Mouse (Mus musculus) retina, postnatal 1 day (tissue): Measurements from ENCODE around the gene Tcirg1.

Source experiments
- DNase-seq: peaks from one replicate; pipeline ENCODE4 v3.0.0-alpha.2; 2012

The Tcirg1 gene

DNA sequence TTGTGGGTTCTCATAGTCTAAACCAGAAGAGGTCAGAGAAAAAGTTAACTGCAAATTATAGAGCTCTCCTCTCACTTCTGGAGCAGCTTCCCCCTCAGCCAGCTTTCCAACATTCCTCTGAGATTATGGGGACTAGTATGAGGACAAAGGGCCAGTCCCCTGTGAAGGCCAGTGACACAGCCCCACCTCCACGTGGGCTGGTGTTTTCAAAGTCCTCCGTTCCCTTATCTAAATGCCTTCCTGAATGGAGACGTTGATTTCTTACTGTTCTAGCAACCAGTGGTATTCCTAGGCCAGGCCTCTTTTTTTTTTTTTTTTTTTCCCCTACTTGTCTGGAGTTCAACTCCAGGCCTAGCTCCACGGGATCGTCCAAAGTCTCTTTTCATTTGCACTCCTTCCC lies 56.9 kb downstream of the Tcirg1 start:
- DNase-seq, result no peak

DNA sequence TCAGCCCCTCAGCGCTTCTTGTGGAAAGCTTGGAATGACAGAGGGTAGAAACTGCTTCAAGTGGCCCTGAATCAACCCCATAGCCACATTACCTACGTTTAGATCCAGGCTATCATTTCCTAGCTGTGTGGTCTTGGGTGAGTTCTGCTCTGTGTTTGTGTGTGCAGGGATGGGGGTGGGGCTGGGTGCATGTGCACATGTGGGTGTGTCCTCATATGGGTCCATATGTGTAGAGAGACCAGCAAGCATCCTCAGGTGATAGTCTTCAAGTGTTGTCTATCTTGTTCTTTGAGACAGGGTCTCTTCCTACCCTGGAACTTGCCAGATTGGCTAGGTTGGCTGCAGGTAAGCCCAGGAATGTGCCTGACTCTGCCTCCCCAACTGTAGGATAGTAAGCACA lies 57.7 kb downstream of the Tcirg1 start:
- no peak for DNase-seq

DNA sequence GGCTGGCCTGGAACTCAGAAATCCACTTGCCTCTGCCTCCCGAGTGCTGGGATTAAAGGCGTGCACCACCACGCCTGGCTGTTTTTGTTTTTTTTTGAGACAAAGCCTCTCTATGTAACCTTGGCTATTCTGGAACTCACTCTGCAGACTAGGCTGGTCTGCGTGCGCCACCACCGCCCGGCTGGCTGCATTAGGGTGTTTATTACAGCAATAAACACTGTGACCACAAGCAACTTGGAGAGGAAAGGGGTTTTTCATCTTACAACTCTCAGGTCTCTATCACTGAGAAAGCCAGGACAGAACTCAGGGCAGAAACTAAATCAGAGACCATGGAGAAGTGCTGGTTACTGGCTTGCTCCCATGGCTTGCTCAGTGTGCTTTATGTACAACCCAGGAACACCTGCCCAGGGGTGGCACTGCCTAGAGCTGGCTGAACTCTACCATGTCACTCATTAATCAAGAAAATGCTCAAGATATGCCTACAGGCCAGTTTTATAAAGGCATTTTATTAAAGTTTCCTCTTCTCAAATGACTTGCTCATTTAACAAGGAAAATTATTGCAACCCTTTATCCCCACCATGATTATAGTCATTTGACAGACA lies 58.6 kb downstream of the Tcirg1 start:
- no peak for DNase-seq

DNA sequence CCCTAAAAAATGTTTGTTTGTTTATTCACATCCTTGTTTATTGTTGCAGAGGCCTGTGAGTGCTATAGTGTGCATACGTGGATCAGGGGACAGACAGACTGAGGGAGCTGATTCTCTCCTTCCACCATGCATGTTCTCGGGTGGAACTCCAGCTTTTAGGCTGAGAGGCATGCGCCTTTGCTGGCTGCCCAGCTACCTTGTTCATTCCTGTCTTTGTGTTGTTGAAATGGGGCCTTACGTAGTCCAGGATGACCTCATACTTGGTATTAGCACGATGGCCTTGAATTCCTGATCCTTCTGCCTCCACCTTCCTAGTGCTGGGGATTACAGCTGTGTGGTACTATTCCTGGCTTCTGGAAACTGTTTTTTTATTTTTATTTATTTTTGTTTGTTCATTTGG lies 59.2 kb downstream of the Tcirg1 start:
- no peak for DNase-seq

DNA sequence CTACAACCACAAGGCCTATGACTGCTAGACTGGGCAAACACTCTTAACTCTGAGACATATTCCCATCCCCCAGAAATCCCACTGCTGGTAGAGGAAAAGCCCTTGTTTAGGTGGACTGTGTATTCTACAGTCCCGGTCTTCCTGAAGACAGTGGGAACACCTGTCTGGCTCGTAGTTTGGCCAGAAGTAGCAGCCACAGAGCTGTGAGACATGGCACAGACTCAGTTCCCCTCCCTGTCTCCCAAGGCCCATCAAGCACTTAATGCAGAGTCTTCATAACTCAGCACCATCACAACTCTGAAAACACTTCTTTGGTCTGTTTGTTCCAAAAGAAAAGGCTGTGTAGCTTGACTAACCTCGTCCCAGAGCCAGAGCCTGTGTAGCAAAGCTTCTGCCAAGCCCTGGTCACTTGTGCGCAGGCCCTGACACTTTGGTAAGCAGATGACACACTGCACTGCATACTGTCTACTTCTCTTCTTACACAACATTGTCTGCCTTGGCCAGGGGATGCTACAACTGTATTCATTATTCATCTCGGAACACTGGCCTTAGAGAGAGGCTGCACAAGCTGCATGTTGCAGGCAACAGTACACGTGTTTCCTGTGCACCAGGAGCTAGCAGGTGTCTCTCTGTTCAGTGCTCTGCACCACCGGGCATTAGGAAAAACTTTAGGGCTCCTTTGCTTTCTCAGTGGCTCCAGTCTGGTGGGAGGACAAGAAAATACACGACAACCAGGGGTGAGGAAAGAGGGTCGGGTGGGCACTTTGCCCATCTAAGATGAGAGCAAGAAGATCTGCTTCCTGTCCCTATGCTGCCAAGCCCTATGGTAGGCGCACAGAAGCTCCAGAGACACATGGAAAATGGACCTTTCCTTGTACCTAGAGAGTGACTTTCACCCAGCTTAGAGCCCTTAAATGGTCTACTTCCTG lies 60.0 kb downstream of the Tcirg1 start:
- DNase-seq, result no peak
